Mouse (Mus musculus): ENCODE measurements around the gene Smarcd3.

The Smarcd3 gene

DNA sequence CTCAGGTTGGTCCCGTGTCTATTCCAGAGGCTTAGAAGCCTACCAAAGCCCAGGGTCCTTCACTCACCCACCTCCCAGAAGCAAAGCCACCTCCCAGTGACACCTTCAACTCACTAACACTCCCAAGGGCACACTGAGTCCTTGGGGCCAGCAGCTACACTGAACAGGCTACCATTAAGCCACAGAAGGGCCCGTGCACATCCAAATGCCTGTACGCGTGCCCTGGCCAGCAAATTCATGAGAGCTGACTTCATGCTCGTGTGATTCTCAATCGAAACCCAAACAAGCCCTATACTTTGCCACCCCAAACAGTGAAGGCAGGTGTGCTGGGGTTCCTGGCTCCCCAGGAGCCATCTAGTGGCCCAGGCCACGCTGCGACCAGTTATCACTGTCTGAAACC is 3.6 kb downstream of the Smarcd3 start:
- DNase-seq (ENCODE audit: low read depth, low spot score) = no peak

DNA sequence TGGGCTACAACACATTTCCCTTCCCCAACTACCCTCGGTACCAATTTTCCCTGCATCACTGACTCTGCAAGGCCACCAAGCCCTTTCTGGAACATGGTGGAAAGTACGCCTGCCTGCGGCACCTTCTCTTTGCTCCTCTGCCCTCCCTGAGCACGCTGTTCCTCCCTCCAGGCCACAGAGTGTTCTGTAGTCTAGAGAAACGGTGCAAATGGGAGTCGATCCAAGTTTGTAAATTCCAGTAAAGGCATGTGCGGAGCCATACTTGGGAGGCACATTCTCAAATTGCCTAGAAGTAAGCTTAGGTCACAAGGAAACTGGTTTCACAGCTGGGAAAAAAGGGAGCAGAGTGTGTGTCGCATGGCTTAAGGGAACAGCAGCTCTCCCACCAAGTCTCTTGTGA is 4.1 kb downstream of the Smarcd3 start:
- no peak for DNase-seq (ENCODE audit: low read depth, low spot score)

DNA sequence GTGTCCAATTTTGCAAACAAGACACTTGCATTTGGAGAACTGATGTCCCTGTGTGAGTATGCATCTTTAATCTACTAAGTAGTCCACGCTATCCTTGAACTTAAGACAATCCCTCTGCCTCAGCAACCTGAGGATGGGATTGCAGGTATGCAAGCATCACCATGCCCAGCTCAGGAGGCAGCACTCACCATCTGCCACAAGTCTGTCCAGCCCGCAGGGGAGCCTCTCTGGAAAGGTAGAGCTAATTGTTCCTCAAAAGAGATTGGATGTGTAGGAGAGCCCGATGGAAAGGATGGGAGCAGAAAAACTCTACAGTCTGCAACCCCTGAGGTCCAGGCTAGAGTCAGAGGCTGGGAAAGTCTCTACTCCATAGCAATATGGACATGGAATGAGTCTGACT is 5.3 kb downstream of the Smarcd3 start:
- DNase-seq (ENCODE audit: low read depth, low spot score) = no peak

DNA sequence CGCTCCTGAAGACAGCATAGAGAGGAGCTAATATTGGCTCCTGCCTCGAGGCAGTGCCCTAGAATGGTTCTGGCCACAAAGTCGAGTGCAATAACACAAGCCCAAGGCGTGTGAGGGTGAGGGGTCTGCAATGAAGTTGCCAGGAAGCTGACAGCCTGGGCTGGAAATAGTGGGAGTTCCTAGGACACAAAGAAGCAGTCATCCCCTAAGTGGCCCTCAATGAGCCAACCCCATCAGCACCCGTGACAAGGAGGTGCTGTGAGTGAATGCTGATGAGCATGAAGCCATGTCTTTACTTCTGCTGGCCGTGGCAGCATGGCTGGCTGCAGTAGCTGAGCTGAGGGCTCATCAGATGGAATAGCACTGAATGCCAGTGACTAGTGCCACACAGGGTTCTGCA is 9.1 kb downstream of the Smarcd3 start:
- DNase-seq (ENCODE audit: low read depth, low spot score) = no peak

DNA sequence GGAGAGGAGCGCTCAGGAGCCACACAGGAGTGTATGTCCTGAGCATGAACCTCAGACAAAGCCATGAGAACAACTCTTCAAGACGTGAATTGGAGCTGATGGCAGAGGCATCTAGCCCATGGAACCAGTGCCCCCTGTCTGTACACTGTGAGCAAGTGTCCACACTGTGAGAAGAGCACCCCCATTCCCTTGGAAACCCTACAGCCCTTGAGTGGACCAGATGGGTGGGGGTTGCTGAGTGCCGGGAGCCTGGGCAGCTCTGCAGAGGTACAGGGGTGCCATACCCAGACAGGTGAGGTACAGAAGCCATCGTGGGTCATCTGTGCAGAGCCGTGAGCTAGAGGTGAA is 11.9 kb downstream of the Smarcd3 start:
- DNase-seq (ENCODE audit: low read depth, low spot score) = no peak

DNA sequence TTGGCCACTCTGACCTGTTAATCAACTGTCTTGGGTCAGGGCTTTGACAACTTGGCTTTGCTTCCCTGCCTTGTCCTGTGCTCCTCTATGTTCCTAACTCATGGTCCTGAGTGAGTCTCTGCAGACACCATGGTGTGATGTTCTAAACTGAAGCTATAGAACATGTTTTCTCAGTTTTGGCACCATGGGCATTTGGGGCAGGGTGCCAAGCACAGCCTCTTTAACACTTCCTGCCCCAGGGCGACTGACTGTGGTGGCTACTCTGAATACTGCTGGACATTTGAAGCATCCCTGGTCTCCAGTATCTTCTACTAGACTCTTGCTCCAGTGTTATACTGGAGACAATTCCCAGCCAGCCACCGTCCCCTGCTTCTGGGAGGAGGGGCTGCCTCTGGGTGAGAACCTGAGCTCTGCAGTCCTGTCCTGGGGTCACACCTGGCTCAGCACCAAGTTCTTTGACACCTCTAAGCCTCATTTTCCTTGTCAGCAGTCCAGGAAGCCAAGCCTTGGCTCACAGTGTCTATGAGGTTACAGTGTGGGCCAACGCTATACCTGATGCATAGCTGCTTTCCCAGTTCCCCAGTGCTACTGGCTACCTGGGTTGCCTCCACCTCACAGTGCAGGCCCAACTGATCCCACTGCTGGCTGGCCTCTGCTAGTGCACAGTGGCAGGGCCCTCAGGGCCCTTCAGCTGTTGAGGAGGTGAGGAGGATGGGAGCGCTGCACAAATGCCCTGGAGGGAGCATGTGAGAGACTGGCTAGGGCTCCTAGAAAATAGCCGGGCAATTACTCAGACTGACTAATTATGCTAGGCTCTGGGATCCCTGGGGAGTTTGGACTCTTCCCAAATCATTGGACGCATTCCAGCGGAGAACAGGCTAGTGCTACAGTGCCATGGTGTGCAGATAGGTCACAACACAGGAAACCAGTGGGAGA is 12.6 kb downstream of the Smarcd3 start:
- DNase-seq (ENCODE audit: low read depth, low spot score) = no peak

DNA sequence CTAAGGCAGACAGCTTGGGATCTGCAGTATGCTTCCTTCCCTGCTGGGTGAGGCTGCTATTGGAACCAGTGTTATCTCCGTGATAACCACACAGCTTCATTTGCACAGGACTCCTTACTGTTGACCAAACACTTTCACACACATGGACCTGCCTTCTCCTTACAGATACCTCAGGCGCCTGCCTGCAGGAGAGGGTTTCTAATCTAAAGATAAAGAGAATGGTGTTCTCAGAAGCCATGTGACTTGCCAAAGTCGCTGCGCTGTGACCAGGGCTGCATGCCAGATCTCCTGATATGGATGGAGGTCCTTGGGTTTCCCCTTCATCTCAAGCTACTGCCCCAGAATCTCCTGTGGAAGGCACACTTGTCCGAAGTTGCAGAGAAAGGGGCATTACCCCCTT is 14.8 kb downstream of the Smarcd3 start:
- DNase-seq (ENCODE audit: low read depth, low spot score) = no peak

DNA sequence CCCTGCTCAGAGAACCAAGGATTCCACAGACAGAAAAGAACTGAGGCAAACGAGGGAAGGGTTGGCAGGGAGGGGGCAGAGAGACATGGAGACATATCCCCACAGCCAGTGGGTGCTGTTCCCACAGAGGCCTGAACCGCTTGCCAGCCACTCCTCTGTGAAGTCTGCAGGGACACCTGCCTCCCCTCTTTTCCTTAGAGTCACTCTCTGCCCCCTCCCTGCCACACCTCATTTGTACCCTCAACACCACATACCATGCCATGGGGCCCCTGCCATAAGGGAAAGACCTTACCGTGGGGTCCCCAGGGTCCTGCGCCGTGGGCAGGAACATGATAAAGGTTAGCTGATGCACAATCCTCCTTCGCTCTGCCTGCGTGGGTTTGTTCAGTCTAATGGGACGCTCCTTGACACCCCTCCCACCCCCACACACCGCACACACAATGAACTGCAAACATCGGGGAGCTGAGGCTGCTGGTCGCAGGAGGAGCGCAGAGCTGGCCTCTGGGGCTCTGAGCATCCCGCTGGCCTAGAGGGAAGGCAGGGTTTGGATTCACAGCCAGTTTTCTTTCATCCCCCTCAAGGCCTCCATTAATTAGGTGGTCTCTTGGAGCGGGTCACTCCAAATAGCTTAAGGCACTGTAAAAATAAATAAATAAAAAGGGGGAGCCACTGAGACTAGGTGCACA is 18.1 kb downstream of the Smarcd3 start:
- DNase-seq (ENCODE audit: low read depth, low spot score) = no peak

DNA sequence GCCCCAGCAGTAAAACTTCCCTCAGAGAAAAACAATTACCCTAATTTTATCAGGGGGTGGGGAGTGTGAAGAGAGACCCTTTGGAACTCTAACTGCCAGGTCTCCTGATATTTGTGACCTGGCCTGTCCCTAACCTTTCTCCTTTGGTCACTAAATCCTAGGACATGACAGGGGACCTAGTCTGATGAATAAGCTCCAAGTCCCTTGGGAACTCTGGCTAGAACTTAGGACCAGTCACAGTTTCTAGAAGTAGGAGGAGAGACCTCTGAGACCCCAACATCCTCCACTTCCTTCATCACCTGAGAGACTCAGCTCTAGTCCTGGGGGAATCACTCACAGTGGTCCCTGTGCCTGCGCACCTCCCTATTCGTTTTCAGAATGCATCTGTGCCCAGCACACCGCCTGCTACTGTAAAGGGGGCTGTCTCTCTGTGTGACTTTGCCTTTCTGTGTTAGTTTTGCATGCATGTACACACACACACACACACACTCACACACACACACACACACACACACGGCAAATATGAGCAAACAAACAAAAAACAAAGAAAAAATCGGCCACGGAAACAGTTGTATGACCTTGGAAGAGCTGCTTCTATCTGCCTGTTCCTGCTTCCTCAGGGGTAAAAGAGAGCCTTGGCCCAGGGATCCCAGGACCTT is 18.8 kb downstream of the Smarcd3 start:
- no peak for DNase-seq (ENCODE audit: low read depth, low spot score)

DNA sequence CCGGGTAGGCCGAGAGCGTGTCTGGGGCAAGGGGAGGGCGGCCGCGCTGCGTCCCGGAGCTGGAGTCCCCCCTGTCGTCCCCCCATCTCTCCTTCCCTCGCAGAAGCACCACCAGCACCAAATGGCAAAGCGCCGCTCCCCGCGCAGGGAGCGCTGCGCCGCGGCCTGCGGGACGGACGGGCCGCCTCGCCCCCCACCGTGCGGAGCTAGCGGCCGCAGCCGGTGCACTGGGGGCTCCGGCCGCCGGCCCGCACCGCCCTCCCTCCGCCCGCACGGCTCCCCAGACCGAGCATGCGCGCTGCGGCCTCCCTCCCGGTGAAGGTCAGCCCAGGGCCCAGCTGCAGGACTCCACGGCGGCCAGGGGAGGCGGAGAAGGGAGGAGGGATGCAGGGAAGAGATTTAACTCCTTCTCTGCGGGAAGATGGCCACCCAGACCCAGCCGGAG is 19.5 kb downstream of the Smarcd3 start:
- no peak for DNase-seq (ENCODE audit: low read depth, low spot score)

DNA sequence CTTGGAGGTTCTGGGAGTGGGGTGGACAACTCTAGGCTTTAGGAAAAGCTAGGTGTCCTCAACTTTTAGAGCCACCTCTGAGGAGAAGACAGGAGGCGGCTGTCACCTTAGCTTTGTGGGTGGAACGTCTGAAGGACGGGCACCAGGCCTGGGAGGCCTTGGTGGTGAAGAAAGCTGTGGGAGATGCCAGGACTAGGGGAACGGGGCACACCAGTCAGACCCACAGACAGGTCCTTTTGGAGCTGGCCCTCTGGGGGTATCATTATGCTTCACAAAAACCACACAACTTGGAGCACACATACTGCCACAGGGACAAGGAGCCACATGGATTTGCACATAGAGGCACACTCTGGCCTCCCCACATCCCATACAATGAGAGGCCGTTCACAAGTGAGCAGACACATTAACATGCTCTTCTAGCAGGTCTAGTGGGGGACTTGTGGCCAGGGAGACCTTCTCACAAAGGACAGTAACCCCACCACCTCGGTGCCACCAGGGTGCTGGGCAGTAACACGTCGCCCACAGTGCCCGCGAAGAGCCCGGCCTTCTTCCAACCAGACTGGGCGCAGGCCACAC is 20.0 kb downstream of the Smarcd3 start:
- no peak for DNase-seq (ENCODE audit: low read depth, low spot score)

DNA sequence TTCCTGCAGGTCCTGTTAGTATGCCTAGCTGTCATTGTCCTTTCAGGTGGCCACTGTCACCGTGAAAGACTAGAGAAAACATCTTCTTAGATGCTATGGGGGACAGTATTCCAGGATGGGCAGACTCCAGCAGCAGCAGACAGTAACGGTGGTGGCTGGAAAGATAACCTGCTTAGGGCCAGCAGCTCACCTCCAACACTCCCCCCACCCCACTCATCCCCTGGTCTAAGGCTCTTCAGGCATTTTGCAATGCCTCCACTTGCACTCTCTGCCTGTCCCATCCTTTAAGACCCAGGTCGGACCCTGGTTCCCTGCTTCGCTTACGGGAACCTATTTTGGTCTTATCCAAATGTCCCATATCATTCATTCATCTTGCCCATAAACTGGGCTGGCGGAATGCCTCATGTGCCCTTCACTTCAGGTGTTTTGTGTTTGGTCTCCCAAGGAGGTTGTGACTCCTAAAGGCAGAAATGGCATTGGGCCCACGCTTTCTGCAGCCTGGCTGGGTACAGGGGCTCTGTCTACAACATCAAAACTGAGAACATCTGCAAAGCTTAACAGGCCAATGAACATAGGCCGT is 20.7 kb downstream of the Smarcd3 start:
- no peak for DNase-seq (ENCODE audit: low read depth, low spot score)

DNA sequence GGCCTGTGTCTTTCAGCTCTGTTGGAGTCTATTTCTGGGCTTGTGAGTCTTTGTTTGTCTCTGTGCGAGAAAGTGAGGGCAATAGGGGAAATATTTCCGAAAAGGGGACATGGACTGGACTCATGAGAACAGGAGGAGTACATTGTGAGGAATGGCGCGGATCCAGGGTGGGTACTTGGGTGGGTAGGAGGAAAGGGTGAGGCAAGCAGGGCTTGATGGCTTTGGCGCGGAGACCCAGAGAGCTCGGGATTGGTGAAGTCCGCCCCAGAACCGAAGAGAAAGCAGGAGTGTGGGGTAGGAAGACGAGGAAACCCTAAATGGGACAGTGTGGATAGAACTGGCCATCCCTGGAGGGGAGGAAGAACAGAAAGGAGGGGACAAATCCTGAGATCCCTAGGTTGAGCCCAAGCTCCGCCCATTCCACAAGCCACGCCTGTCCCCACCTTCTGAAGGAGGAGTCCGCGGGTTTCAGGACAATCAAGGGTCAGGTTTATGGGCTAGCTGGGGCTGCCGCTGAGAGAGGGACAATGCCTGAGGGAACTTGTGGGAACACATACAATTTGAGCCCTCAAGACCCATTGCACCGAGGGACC is 21.4 kb downstream of the Smarcd3 start:
- no peak for DNase-seq (ENCODE audit: low read depth, low spot score)

DNA sequence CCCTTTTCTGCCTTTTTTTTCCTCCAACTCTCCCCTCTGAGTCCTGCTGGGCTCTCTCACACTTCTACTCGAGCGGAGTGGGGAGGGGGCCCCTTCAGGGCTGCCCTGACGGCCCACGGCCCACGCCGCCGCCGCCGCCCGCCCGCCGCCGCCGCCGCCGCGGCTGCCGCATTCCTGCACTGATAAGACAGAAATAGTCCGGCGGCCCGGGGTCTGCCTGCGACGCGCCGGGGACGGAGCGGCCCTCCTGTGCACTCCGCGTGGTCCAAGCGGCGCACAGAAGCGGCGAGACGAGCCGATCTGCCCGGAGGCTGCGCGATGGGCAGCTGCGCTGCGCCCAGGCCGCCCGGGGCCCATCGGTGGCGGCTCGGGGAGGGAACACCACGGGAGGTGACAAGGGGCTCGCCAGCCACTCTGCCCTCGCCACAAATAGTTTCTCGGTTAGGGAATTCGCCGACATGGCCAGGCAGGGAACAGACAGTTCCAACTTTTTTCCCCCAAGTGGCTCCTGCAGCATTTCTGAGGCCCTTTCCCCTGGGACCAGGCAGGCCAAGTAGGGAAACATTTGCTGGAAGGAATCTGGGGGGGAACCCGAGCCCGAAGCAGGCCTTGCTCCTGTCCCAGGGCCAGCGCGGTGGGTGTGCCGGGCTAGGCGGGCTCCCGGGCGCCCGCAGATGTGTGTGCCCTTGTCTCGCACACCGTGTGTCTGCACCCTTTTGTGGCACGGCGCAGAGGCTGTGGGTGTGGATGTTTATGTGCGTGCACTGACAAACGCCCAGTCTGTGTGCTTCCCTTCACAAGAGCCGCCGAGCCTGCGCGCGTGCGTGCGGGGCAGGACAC is 22.1 kb downstream of the Smarcd3 start:
- DNase-seq (ENCODE audit: low read depth, low spot score) = no peak

DNA sequence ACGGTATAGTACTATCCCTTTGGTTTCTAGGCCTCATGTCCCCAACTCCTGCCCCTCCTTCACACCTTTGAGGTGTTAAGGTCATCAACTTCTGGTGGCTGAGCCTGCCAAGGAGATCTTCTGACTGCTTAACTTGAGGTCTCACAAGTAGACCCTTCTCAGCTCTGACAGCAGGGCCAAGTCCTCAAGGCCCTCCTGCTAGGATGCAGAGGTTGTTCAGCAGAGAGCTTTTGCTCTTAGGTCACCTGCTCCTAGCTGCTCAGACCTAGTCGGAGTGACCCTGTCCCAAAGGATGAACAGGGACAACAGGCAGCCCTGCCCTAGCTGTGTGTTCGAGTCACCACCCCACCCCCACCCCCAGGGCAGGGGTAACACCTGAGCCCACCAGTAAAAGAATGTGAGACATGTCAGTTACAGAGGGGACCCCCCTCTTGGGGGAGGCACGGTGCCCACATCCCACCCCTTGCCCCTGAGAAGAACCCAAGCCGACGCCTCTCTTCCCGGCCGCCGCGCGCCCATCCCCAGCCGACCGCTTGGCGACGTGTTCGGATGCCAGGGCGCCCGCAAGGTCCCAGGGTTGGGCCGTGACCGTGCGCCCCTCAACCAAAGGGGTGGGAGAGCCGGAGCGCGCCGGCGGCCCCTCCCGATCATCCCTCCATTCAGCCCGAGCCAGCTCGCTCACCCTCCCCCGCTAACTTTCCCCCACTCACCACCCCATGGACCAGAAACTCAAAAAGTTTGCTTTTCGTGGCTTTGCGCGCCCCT is 23.0 kb downstream of the Smarcd3 start:
- DNase-seq (ENCODE audit: low read depth, low spot score) = no peak

DNA sequence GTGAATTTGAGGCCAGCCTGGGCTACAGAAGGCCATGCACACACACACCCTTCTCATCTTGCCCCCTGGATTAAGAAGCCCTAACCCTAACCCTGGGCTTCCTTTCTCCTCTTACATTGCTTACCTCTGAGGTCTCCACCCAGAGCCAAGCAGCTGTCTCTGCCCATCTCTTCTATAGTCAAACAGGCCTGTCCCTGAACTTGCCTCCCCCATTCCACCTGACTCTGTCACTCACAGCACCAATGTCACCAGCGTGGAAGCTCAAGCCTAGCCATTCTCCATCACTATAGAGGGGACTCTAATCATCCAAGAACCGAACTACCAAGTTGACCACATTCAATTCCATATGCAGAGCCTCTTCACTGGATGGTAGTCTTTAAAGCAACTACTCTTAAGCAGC is 24.0 kb downstream of the Smarcd3 start:
- DNase-seq (ENCODE audit: low read depth, low spot score) = no peak

DNA sequence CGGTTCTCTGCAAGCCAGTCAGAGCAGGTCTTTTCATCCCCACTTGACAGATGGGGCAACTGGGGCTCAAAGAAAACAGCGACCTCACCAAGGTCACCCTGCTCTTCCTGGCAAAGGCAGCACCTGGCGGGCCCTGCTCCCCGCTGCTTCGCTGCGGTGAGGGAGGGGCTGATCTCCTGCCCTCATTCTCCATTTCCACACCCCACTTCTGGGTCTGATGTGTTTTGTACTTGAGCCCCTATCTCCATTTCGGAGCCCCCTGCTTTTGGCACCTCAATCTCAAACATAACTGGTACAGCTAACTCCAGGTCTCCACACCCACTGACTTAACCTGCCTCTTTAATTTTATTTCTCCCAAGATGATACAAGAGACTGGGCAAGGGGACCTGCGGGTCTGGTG is 25.1 kb downstream of the Smarcd3 start:
- no peak for DNase-seq (ENCODE audit: low read depth, low spot score)

DNA sequence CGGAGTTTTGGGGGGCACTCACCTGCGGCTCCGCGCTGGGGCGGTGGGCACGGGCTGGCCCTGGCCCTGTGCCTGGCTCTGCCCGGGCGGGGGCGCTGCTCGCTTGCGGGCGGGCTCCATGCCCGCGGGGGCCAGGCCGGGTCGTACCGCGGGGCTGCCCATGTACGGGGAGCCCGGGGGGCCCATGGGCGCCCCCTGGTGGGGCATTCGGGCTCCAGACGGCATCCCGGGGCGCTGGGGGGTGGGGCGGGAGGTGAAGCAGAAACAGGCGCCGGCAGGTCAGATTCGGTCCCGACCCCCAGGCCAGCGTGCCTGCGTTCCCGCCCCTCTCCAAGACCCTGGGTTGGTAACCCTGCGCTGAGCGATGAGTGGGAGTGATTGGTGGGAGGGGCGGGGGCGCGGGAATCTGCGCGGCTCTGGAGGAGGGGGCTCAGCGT is 25.6 kb downstream of the Smarcd3 start:
- peak; percentile 82 for DNase-seq (ENCODE audit: low read depth, low spot score)

DNA sequence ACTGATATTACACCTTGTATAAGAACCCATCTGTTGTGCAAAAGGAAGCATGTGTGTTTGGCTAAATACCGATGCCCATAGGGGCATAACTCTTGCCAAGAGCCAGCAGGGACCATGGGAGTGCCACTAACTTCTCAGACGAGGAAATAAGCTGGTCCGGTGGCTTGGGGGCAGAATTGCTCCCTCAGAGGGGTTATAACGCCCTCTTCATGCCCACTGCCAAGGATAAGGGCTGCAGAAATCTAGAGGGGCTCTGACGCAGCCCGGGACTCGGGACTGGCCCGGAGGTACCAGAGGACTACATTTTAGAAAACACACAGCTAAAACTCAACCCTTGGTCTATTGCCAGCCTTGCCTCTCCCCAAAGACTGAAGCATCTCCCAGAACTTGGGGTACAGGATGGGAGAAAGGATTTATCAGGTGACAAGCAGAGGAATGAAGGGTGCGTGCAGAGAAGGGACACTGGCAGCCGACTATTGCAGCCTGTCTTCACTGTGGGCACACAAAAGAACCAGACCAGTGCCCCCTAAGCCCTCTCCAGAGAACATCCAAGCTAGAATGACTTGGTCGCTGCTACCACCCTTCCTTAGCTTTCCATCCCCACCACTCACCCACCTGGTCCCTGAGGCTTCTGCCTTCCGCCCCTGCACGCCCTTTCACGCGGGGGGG is 26.2 kb downstream of the Smarcd3 start:
- DNase-seq (ENCODE audit: low read depth, low spot score) = peak; percentile 24

Data from A20 (cell line).